Mouse (Mus musculus) myocyte (in vitro differentiated cells): ENCODE data around the gene Hcrtr2.

ENCODE experiments used
- CEBPB ChIP-seq: IDR thresholded peaks from 2 replicates; pipeline ENCODE4 v1.6.1; 2011; ENCODE audit warnings: mild to moderate bottlenecking, moderate library complexity; ENCODE audit not compliant: poor library complexity, insufficient read depth, severe bottlenecking
- E2F4 ChIP-seq: IDR thresholded peaks from one replicate; pipeline ENCODE4 v1.6.1; 2011; ENCODE audit warnings: mild to moderate bottlenecking, control low read depth, moderate library complexity; ENCODE audit not compliant: insufficient read depth
- MAX ChIP-seq: IDR thresholded peaks from one replicate; pipeline ENCODE4 v1.6.1; 2011; ENCODE audit warnings: low read depth, mild to moderate bottlenecking, control low read depth
- MYOG ChIP-seq, 3 experiments: IDR thresholded peaks; one replicate each; pipeline ENCODE4 v1.6.1; 2011; ENCODE audit warnings: control low read depth in 2 of 3, low read depth in 2 of 3, mild to moderate bottlenecking in 2 of 3; ENCODE audit not compliant: insufficient read length in 2 of 3, control insufficient read depth in 1 of 3, insufficient read depth in 1 of 3
- POLR2A ChIP-seq: IDR thresholded peaks from one replicate; pipeline ENCODE4 v1.6.1; 2011; ENCODE audit warnings: low read depth, mild to moderate bottlenecking, control low read depth, moderate library complexity; ENCODE audit not compliant: insufficient read length
- POLR2AphosphoS2 ChIP-seq: IDR thresholded peaks from one replicate; pipeline ENCODE4 v1.6.1; 2011; ENCODE audit warnings: low read depth, control low read depth; ENCODE audit not compliant: insufficient read length
- REST ChIP-seq: IDR thresholded peaks from one replicate; pipeline ENCODE4 v1.6.1; 2011; ENCODE audit warnings: mild to moderate bottlenecking, control low read depth, moderate library complexity; ENCODE audit not compliant: insufficient read depth, insufficient read length
- TCF12 ChIP-seq: IDR thresholded peaks from one replicate; pipeline ENCODE4 v1.6.1; 2011; ENCODE audit warnings: mild to moderate bottlenecking, control low read depth; ENCODE audit not compliant: poor library complexity, insufficient read depth, severe bottlenecking
- TCF3 ChIP-seq: IDR thresholded peaks from one replicate; pipeline ENCODE4 v1.6.1; 2011; ENCODE audit warnings: low read depth, control low read depth; ENCODE audit not compliant: insufficient read length
- USF1 ChIP-seq: IDR thresholded peaks from one replicate; pipeline ENCODE4 v1.6.1; 2011; ENCODE audit warnings: low read depth, mild to moderate bottlenecking, control low read depth, moderate library complexity

DNA sequence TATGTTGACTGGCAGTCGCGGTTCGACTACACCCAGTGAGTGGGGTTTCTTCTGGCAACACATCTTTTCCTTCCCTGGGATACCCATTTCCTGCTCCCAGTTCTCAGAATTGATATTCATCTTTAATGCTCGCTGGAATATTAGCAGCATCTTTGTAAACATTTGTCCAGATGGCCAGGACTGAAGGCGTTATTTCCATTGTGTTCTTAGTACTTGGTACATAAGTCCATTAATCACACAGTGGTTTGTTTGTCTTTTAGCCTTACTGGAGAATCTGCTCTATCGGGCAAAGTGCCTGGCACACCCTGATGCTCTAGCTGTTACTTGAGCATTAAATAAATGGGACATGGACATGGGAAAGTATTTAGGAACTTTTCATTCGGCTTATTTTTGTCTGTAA lies 71.1 kb downstream of the Hcrtr2 start:
- TF ChIP-seq POLR2A (no peak), TCF3 (no peak), TCF12 (no peak), MAX (no peak), MYOG (IDR thresholded peaks at IDR 0.05; ENCODE audit: control insufficient read depth in 1 of 3, insufficient read depth in 1 of 3, insufficient read length in 2 of 3, low read depth in 2 of 3) (no peak), POLR2AphosphoS2 (no peak), USF1 (no peak), E2F4 (no peak), REST (no peak), CEBPB (no peak)
